21 mouse cellular contexts compared by ENCODE assay signal in genomic region chr5:129971491-129971890, GRCm38 (mm10). TPM values are rescaled to one million over a fixed set of nuclear protein-coding genes. Genes with fewer than 3 reads are reported as not detected.
DNase-seq lines count a peak whose midpoint lies in the region; ATAC-seq lines count a peak whose summit lies in the region.
"Had no signal": no experiment of that assay in that cellular context is flagged by ENCODE, and none has a peak within 500 bp of the region (broad histone marks: within the 10 kb centered on the region; RNA-seq: fewer than 3 reads in every experiment).

No protein-coding gene starts in this region.

- no peaks in the 10 kb centered on the region for H3K27me3 ChIP-seq in liver, embryonic 12.5 days (replicated peaks)
- H3K27me3 ChIP-seq in liver, embryonic 16.5 days (ENCODE audit: control insufficient read depth, insufficient read depth, low read depth, low read length), result no peaks in the 10 kb centered on the region
- H3K27me3 ChIP-seq: embryonic facial prominence, embryonic 13.5 days; neural tube, embryonic 13.5 days had no signal

- DNase-seq in gastrocnemius, postnatal 25 days, result peak; percentile 24
- DNase-seq in gastrocnemius, postnatal 4 days (ENCODE audit: low spot score in 2 of 2), result no peak
- DNase-seq in liver, result no peak
- peak; percentile 60 for DNase-seq in 3T3-L1 (ENCODE audit: low read depth, low spot score)
- DNase-seq in layer of hippocampus, adult 11-12 months (ENCODE audit: low spot score), result no peak
- DNase-seq in lung, adult 18-20 months, result no peak
- DNase-seq: B cell, adult 2 months; cerebellum, adult 9-11 months; lung, embryonic 14.5 days; retina, postnatal 1 day; right cerebral cortex, postnatal 4 days had no signal

- H3K9me3 ChIP-seq in liver, embryonic 12.5 days (replicated peaks), result no peaks in the 10 kb centered on the region
- no peaks in the 10 kb centered on the region for H3K9me3 ChIP-seq in liver, embryonic 16.5 days (replicated peaks; ENCODE audit: control insufficient read depth, low read length)
- H3K9me3 ChIP-seq: embryonic facial prominence, embryonic 13.5 days; forebrain, embryonic 10.5 days; limb, embryonic 10.5 days; neural tube, embryonic 13.5 days had no signal

- H3K4me1 ChIP-seq in liver, embryonic 12.5 days, result peaks cover 78% of the 10 kb centered on the region
- peaks cover 40% of the 10 kb centered on the region for H3K4me1 ChIP-seq in liver, embryonic 16.5 days (ENCODE audit: control insufficient read depth, low read depth, low read length)
- H3K4me1 ChIP-seq: embryonic facial prominence, embryonic 13.5 days; neural tube, embryonic 13.5 days had no signal

- no peak overlapping the region for H3K4me2 ChIP-seq in liver, embryonic 12.5 days
- no peak overlapping the region for H3K4me2 ChIP-seq in liver, embryonic 16.5 days (ENCODE audit: low read depth, low read length)
- H3K4me2 ChIP-seq: embryonic facial prominence, embryonic 13.5 days; lung, embryonic 14.5 days; midbrain, embryonic 11.5 days; neural tube, embryonic 13.5 days had no signal

- H3K27ac ChIP-seq in liver, embryonic 12.5 days, result peak overlapping the region; percentile 57
- H3K27ac ChIP-seq in liver, embryonic 16.5 days (ENCODE audit: low read length), result peak overlapping the region; percentile 25; the same call in 1 of the 2 replicates
- H3K27ac ChIP-seq: embryonic facial prominence, embryonic 13.5 days; forebrain, embryonic 10.5 days; hindbrain, postnatal 0 days; left cerebral cortex, adult 2 months; limb, embryonic 10.5 days; macrophage; neural tube, embryonic 13.5 days had no signal

- H3K9ac ChIP-seq in liver, embryonic 12.5 days, result no peak overlapping the region
- H3K9ac ChIP-seq in liver, embryonic 16.5 days (ENCODE audit: low read depth, low read length), result no peak overlapping the region
- H3K9ac ChIP-seq: embryonic facial prominence, embryonic 13.5 days; lung, embryonic 14.5 days; neural tube, embryonic 13.5 days had no signal

- no peak for ATAC-seq in liver, embryonic 12.5 days
- no peak for ATAC-seq in liver, embryonic 16.5 days (ENCODE audit: low read depth)
- ATAC-seq: hindbrain, postnatal 0 days had no signal

- H3K4me3 ChIP-seq in liver, embryonic 12.5 days, result no peak overlapping the region
- no peak overlapping the region for H3K4me3 ChIP-seq in liver, embryonic 16.5 days (ENCODE audit: low read depth, low read length)
- H3K4me3 ChIP-seq: embryonic facial prominence, embryonic 13.5 days; forebrain, embryonic 10.5 days; left cerebral cortex, adult 2 months; limb, embryonic 10.5 days; neural tube, embryonic 13.5 days had no signal

- peaks cover 39% of the 10 kb centered on the region for H3K36me3 ChIP-seq in liver, embryonic 12.5 days
- peaks cover 2% of the 10 kb centered on the region; the same call in 1 of the 2 replicates for H3K36me3 ChIP-seq in liver, embryonic 16.5 days (ENCODE audit: control insufficient read depth, insufficient read depth)

- WGBS in liver, embryonic 12.5 days (ENCODE audit: insufficient replicate concordance), result 84% methylated on average over 4 of the region's 4 CpGs
- WGBS in liver, embryonic 16.5 days (ENCODE audit: insufficient replicate concordance), result 83% methylated on average over 4 of the region's 4 CpGs

RNA-seq across cellular contexts. Expression of gene Vkorc1l1, which starts 29.7 kb away (rescaled TPM):
- total RNA-seq in gastrocnemius, postnatal 25 days (2021), result 10 to 100 TPM; 18.3 to 19.4 TPM
- total RNA-seq in gastrocnemius, postnatal 4 days (2021), result 10 to 100 TPM; 21.3 to 22.0 TPM
- polyA plus RNA-seq in liver, embryonic 12.5 days (2016; fragmentation: Nextera tagmentation; extraction: Ambion mirVana), result 29.8 and 31.2 TPM in 2 replicates
- 17.3 and 18.6 TPM in 2 replicates for polyA plus RNA-seq in liver, embryonic 16.5 days (2015; fragmentation: Nextera tagmentation; extraction: Ambion mirVana)

RNA-seq across cellular contexts. Expression of gene Gusb, which starts 31.4 kb away (rescaled TPM):
- total RNA-seq in gastrocnemius, postnatal 25 days (2021), result 10 to 100 TPM in 1 of 2 experiments, 1 to 10 TPM in 1; 9.2 to 14.7 TPM
- 10 to 100 TPM; 25.1 to 28.6 TPM for total RNA-seq in gastrocnemius, postnatal 4 days (2021)
- 44.8 and 49.1 TPM in 2 replicates for polyA plus RNA-seq in liver, embryonic 12.5 days (2016; fragmentation: Nextera tagmentation; extraction: Ambion mirVana)
- polyA plus RNA-seq in liver, embryonic 16.5 days (2015; fragmentation: Nextera tagmentation; extraction: Ambion mirVana), result 30.5 and 30.6 TPM in 2 replicates

RNA-seq across cellular contexts. Expression of gene Asl, which starts 57.6 kb away (rescaled TPM):
- total RNA-seq in gastrocnemius, postnatal 25 days (2021), result 10 to 100 TPM in 1 of 2 experiments, 1 to 10 TPM in 1; 9.4 to 10.1 TPM
- 10 to 100 TPM; 13.0 to 14.8 TPM for total RNA-seq in gastrocnemius, postnatal 4 days (2021)
- polyA plus RNA-seq in liver, embryonic 12.5 days (2016; fragmentation: Nextera tagmentation; extraction: Ambion mirVana), result 39.1 and 41.1 TPM in 2 replicates
- 61.8 and 65.8 TPM in 2 replicates for polyA plus RNA-seq in liver, embryonic 16.5 days (2015; fragmentation: Nextera tagmentation; extraction: Ambion mirVana)

RNA-seq across cellular contexts. Expression of gene Crcp, which starts 57.6 kb away (rescaled TPM):
- total RNA-seq in gastrocnemius, postnatal 25 days (2021), result 10 to 100 TPM; 13.3 to 13.9 TPM
- total RNA-seq in gastrocnemius, postnatal 4 days (2021), result 10 to 100 TPM; 14.4 to 16.3 TPM
- polyA plus RNA-seq in liver, embryonic 12.5 days (2016; fragmentation: Nextera tagmentation; extraction: Ambion mirVana), result 33.9 and 34.7 TPM in 2 replicates
- 17.8 and 19.9 TPM in 2 replicates for polyA plus RNA-seq in liver, embryonic 16.5 days (2015; fragmentation: Nextera tagmentation; extraction: Ambion mirVana)

Comparison
In these comparisons a context has a peak if more than half of its experiments do, and no peak if none do; other contexts are left out.
1. DNase-seq: peak in gastrocnemius, postnatal 25 days (single experiment) and 3T3-L1 (single experiment); none in gastrocnemius, postnatal 4 days (0 of 2), liver (single experiment), layer of hippocampus, adult 11-12 months (single experiment) and lung, adult 18-20 months (0 of 2).